Mouse (Mus musculus): ENCODE data around the gene Zmynd15. TPM values are rescaled to one million over a fixed set of nuclear protein-coding genes. Genes with fewer than 3 reads are reported as not detected.

The Zmynd15 gene
- polyA plus RNA-seq, 1 experiment from 2014 or later, result 0.59 TPM

DNA sequence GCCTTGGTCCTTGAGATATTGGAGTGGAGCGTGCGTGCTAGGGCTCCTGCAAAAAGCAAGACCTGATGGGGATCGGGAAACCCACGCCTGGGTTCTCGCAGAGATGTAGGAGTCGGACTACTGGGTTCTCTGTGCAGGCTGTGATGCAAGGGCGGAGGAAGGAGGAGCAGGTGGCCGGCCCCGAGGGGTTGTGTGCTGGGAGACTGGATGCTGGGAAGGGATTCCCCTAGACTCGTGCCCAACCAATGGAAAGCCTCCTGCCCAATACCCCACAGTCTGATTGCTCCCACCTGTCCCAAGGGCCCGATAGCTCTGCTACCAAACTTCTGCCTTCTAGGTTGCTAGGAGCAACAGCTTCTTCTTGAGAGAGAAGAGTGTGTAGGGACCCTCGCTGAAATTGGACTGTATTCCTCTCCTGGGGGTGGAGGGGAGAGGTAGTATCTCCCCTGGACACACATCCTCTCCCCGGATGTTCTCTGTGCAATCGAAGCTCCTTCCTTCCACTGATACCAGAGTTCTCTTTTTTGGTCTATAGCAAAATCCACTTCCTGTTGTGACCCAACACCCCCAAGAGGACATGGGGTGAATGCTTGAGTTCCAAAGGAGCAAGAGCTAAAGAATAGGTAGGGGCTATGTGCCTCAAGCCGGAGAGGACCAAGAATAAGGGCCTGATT lies 26.2 kb upstream of the Zmynd15 start:
- WGBS, result 7% methylated on average over 15 of the region's 15 CpGs
- peak overlapping the region; percentile 87 for H3K9ac ChIP-seq
- H3K36me3 ChIP-seq, result peaks cover 22% of the 10 kb centered on the region
- 0 out of 2 replicates have a peak, but pooled peaks have one; percentile 1 for ATAC-seq (ENCODE audit: insufficient number of reproducible peaks, insufficient read depth, low FRiP score, low TSS enrichment, low read depth)
- peaks cover 21% of the 10 kb centered on the region for H3K4me1 ChIP-seq
- no peaks in the 10 kb centered on the region for H3K27me3 ChIP-seq
- peak overlapping the region; percentile 75 for H3K4me3 ChIP-seq
- H3K27ac ChIP-seq, result peak overlapping the region; percentile 88
- no peaks in the 10 kb centered on the region for H3K9me3 ChIP-seq
- peak overlapping the region; percentile 70 for H3K4me2 ChIP-seq

DNA sequence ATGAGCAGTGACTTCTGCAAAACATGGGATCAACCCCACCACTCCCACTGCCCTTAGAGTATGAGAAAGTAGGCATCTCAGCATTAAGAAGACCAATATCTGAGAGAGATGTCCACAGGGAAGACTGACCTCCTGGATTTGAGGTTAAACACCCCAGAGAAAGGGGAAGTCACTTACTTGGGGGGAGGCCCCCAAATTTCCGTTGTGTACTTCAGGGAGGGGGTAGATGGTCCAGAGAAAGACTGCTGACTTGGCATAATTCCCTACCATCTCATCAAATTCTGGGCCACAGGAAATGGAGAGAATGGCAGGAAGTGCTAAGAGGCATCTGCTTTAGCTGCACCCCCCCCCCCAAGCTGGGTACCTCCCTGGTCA lies 25.7 kb upstream of the Zmynd15 start:
- no peaks in the 10 kb centered on the region for H3K9me3 ChIP-seq
- H3K27ac ChIP-seq, result no peak overlapping the region
- peaks cover 21% of the 10 kb centered on the region for H3K4me1 ChIP-seq
- H3K4me2 ChIP-seq, result peak overlapping the region; percentile 70
- H3K27me3 ChIP-seq, result no peaks in the 10 kb centered on the region
- 67% methylated on average over 1 of the region's 1 CpGs for WGBS
- peak overlapping the region; percentile 87 for H3K9ac ChIP-seq
- peaks cover 27% of the 10 kb centered on the region for H3K36me3 ChIP-seq
- H3K4me3 ChIP-seq, result peak overlapping the region; percentile 75
- ATAC-seq (ENCODE audit: insufficient number of reproducible peaks, insufficient read depth, low FRiP score, low TSS enrichment, low read depth), result no peak

DNA sequence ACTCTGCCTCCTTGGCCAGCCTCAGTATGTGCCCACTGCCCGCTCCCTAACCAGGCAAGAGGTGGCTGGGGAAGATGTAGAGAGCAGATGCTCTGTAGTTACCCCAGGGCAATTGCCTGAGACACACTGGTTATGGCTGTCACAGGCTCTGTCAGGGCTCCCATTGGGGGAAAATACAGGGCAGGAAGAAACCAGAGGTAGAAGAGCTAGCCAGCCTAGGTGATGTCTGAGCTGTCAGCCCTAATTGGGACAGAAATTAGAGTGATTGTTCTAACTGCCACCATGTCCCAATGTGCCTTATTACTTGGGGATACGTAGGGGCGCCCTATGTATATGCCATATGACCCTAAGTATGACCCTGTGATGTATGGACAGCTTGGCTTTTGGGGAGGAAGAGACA lies 25.3 kb upstream of the Zmynd15 start:
- no peaks in the 10 kb centered on the region for H3K9me3 ChIP-seq
- peak overlapping the region; percentile 70 for H3K4me2 ChIP-seq
- H3K4me3 ChIP-seq, result peak overlapping the region; percentile 75; the same call in 1 of the 2 replicates
- H3K27me3 ChIP-seq, result no peaks in the 10 kb centered on the region
- ATAC-seq (ENCODE audit: insufficient number of reproducible peaks, insufficient read depth, low FRiP score, low TSS enrichment, low read depth), result no peak
- 93% methylated on average over 3 of the region's 3 CpGs for whole genome bisulfite sequencing
- peaks cover 29% of the 10 kb centered on the region for H3K36me3 ChIP-seq
- no peak overlapping the region for H3K27ac ChIP-seq
- peak overlapping the region; percentile 87; the same call in 1 of the 2 replicates for H3K9ac ChIP-seq
- H3K4me1 ChIP-seq, result peaks cover 21% of the 10 kb centered on the region

DNA sequence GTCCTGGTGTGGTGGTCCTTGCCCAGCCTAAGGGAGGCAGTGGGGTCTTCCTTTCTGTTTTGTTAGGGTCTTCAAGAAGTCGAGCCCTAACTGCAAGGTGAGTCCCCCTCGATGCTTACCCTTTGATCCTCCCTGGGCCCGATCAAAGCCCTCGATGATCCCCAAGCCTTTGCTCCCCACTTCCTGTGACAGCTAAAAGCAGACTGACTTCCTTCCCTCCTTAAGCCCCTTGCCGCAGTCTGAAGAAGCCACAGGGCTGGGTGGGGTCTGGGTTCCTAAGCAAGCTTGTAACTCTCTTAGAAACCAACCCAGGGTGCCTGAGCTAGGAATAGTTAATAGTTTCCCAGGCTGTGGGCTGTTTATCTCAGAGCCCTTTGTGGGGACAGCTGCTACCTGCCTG lies 23.8 kb upstream of the Zmynd15 start:
- Histone ChIP-seq H3K9ac (no peak overlapping the region), H3K36me3 (peaks cover 45% of the 10 kb centered on the region)

DNA sequence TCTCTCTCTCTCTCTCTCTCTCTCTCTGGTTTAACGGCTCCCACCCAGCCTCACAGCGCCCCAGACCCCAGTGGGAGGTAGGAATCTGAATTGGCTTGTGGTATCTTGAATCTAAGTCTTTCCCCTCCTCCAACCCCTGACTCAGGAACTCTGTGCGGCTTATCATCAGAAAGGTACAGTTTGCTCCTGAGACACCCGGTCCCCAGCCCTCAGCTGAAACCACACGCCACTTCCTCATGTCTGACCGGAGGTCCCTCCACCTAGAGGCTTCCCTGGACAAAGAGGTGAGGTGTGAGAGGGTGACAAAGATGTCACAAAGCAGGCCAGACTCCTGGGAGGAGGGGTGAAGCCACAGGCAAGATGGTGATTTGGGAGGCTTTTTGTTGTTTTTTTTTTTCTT lies 21.8 kb upstream of the Zmynd15 start:
- no peaks in the 10 kb centered on the region for H3K27me3 ChIP-seq
- 79% methylated on average over 6 of the region's 6 CpGs for WGBS
- no peak overlapping the region for H3K4me2 ChIP-seq
- peaks cover 52% of the 10 kb centered on the region for H3K36me3 ChIP-seq
- H3K27ac ChIP-seq, result no peak overlapping the region
- ATAC-seq (ENCODE audit: insufficient number of reproducible peaks, insufficient read depth, low FRiP score, low TSS enrichment, low read depth), result no peak
- peaks cover 18% of the 10 kb centered on the region for H3K4me1 ChIP-seq
- no peaks in the 10 kb centered on the region for H3K9me3 ChIP-seq
- H3K9ac ChIP-seq, result no peak overlapping the region
- H3K4me3 ChIP-seq, result no peak overlapping the region

More for the DNA sequence above, 23.8 kb upstream of the Zmynd15 start:
- WGBS, result 63% methylated on average over 5 of the region's 5 CpGs
- Histone ChIP-seq H3K4me2 (no peak overlapping the region), H3K9me3 (no peaks in the 10 kb centered on the region), H3K27ac (no peak overlapping the region), H3K4me3 (no peak overlapping the region), H3K27me3 (no peaks in the 10 kb centered on the region), H3K4me1 (peaks cover 21% of the 10 kb centered on the region)
- ATAC-seq (ENCODE audit: insufficient number of reproducible peaks, insufficient read depth, low FRiP score, low TSS enrichment, low read depth), result no peak

DNA sequence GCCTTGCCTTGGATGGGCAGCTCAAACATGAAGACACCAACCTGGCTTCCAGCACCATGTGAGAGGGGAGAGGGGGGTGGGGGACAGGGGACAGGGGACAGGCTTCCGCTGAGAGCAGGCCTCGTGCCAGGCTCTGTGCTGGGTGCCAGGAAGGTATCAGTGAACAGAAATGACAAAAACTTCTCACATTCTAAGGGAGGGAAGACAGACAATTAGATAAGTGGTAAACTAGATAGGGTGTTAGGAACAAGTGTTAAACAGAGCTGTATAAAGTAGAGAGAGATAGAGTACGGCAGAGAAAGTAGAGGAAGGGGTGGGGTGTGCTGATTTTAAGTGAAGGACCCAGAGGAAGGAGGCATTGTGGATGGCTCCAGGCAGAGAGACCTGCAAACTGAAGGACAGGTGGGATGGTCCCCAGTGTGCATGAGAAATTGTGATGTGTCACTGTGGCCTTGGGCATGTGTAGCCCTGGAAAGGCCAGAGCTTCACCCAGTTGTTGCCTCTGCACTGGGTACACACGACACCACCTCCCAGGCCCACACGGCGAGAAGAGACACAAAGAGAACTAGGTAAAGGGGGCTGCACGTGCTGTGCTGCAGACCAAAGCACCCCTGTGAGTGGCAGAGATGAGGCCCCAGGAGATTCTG lies 20.4 kb upstream of the Zmynd15 start:
- H3K9me3 ChIP-seq, result no peaks in the 10 kb centered on the region
- no peak overlapping the region for H3K4me2 ChIP-seq
- WGBS, result 80% methylated on average over 7 of the region's 7 CpGs
- H3K4me3 ChIP-seq, result no peak overlapping the region
- no peaks in the 10 kb centered on the region for H3K27me3 ChIP-seq
- H3K9ac ChIP-seq, result no peak overlapping the region
- peaks cover 52% of the 10 kb centered on the region for H3K36me3 ChIP-seq
- H3K27ac ChIP-seq, result no peak overlapping the region
- H3K4me1 ChIP-seq, result peaks cover 7% of the 10 kb centered on the region
- ATAC-seq (ENCODE audit: insufficient number of reproducible peaks, insufficient read depth, low FRiP score, low TSS enrichment, low read depth), result no peak

DNA sequence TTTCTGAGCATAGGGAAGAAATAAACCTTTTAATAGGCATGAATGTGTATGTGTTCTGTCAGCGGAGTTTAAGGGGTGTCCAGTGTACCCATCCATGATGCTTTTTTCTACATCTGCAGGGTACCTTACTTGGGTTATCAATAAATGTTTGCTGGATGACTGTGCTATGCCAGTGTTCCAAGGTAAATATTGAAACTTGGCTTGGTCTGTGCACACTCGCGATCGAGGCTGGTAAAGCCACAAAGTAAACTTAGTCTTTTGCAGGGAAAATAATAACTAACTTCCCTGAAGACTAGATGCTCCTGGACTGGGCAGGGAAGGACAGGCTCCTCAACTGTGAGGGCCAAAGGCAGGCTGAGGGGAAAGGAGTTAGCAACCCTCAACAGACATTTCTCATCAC lies 18.6 kb upstream of the Zmynd15 start:
- no peak overlapping the region for H3K4me2 ChIP-seq
- H3K9ac ChIP-seq, result no peak overlapping the region
- H3K9me3 ChIP-seq, result no peaks in the 10 kb centered on the region
- H3K27ac ChIP-seq, result no peak overlapping the region
- H3K4me3 ChIP-seq, result no peak overlapping the region
- WGBS, result 96% methylated on average over 4 of the region's 4 CpGs
- no peak for ATAC-seq (ENCODE audit: insufficient number of reproducible peaks, insufficient read depth, low FRiP score, low TSS enrichment, low read depth)
- H3K36me3 ChIP-seq, result peaks cover 52% of the 10 kb centered on the region
- no peaks in the 10 kb centered on the region for H3K27me3 ChIP-seq
- H3K4me1 ChIP-seq, result no peaks in the 10 kb centered on the region

DNA sequence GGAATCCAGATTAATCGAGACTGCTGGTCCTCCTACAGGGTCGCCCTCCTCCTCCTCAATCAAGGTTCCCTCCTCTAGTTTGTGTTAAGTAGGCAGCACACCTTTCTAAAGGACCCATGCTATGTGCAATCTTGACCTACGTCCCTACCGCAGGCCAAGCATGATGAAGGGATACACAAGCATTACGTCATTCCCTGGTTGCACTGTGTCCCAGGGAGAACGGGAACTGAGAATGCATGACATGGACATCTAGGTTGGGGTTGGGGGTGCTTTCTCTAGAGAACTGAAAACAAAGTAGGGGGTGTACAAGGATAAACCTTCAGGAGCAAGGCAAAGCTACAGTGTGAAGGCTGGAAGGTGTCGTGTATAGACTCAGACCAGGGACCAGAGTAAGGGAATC lies 17.4 kb upstream of the Zmynd15 start:
- Histone ChIP-seq H3K4me2 (no peak overlapping the region), H3K9ac (no peak overlapping the region), H3K27me3 (no peaks in the 10 kb centered on the region), H3K36me3 (peaks cover 42% of the 10 kb centered on the region), H3K4me1 (no peaks in the 10 kb centered on the region), H3K27ac (no peak overlapping the region), H3K9me3 (no peaks in the 10 kb centered on the region), H3K4me3 (no peak overlapping the region)
- no peak for ATAC-seq (ENCODE audit: insufficient number of reproducible peaks, insufficient read depth, low FRiP score, low TSS enrichment, low read depth)
- 91% methylated on average over 7 of the region's 7 CpGs for WGBS

DNA sequence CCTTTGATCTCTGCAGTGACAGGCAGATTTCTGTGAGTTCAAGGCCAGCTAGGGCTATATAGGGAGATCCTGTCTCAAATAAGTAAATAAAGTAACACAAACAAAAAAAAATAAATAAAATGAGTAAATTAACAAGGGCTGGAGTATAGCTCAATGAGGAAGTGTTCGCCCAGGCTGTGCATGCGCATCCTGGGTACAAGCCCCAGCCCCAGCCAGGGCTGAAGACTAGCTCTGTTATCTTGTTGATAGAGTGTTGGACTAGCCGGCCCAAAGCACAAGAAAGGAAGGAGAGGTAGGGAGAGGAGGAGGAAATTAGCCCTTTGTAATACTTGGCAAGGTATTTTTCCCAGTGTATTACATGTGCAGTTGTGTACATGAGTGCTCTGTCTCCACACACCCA lies 15.3 kb upstream of the Zmynd15 start:
- no peaks in the 10 kb centered on the region for H3K4me1 ChIP-seq
- 86% methylated on average over 3 of the region's 3 CpGs for WGBS
- no peak overlapping the region for H3K4me2 ChIP-seq
- H3K9me3 ChIP-seq, result no peaks in the 10 kb centered on the region
- H3K27me3 ChIP-seq, result no peaks in the 10 kb centered on the region
- no peak overlapping the region for H3K9ac ChIP-seq
- ATAC-seq (ENCODE audit: insufficient number of reproducible peaks, insufficient read depth, low FRiP score, low TSS enrichment, low read depth), result no peak
- no peak overlapping the region for H3K4me3 ChIP-seq
- no peak overlapping the region for H3K27ac ChIP-seq
- peaks cover 22% of the 10 kb centered on the region for H3K36me3 ChIP-seq

DNA sequence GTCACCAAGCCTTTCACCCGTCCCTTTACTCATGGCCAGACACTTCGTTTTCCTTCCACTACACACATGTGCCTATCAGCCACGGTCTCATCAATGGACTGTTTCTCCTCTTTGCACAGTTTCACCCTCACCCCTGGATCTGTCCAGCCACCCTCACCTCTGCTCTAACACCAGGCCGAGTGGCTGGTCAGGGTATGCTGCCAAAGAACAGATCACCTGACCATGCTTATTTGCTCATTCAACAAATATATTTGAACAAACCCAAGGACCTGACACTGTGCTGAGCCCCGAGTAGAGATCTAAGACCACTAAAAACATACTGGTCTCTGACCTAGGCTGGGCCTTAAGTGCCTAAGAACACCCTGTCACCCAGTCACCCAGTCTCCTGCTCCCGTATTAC lies 14.6 kb upstream of the Zmynd15 start:
- no peak overlapping the region for H3K9ac ChIP-seq
- H3K27me3 ChIP-seq, result no peaks in the 10 kb centered on the region
- H3K9me3 ChIP-seq, result no peaks in the 10 kb centered on the region
- 76% methylated on average over 6 of the region's 6 CpGs for WGBS
- H3K27ac ChIP-seq, result no peak overlapping the region
- ATAC-seq (ENCODE audit: insufficient number of reproducible peaks, insufficient read depth, low FRiP score, low TSS enrichment, low read depth), result no peak
- H3K4me1 ChIP-seq, result no peaks in the 10 kb centered on the region
- H3K36me3 ChIP-seq, result peaks cover 15% of the 10 kb centered on the region
- H3K4me3 ChIP-seq, result no peak overlapping the region
- H3K4me2 ChIP-seq, result no peak overlapping the region

DNA sequence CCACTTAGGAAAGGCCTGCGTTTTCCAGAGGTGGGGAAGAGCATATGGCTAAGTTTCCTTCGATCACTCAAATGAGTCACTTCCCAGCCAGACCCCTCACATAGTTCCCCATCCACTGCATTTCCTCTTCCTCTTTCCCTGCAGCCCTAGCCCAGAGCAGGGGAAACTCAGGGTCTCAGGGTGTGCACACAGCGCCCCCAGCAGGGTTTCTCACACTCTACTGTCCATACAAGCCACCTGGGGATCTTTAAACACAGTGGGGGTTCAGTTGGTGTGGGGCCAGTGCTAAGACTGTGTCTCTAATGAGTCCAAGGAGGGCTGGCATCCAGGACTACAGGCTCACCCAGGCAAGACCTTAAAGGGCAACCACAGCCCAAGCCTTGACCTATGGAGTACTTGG lies 12.5 kb upstream of the Zmynd15 start:
- Histone ChIP-seq H3K27ac (no peak overlapping the region), H3K4me3 (no peak overlapping the region), H3K9me3 (no peaks in the 10 kb centered on the region), H3K9ac (no peak overlapping the region), H3K27me3 (no peaks in the 10 kb centered on the region), H3K36me3 (no peaks in the 10 kb centered on the region), H3K4me2 (no peak overlapping the region), H3K4me1 (no peaks in the 10 kb centered on the region)
- 52% methylated on average over 3 of the region's 3 CpGs for WGBS
- ATAC-seq (ENCODE audit: insufficient number of reproducible peaks, insufficient read depth, low FRiP score, low TSS enrichment, low read depth), result no peak

DNA sequence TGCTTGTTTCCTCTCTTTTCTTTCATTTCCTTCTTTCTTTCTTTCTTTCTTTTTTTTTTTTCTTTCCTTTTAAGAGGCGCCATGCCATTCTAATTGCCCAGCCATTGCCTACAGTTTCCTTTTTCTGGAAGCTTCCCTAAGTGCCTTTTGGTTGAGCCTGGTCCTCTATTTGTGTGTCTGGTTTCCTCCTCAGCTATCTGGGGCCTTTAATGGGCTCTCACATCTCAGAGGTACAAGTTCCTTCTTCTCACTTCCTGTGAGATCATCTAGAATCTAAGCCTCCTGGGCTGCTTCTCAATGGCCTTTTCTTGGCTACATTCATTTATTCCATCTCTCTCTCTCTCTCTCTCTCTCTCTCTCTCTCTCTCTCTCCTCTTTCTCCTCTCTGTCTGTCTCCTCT lies 11.9 kb upstream of the Zmynd15 start:
- peaks cover under 1% of the 10 kb centered on the region for H3K4me1 ChIP-seq
- no peak overlapping the region for H3K9ac ChIP-seq
- 73% methylated on average over 1 of the region's 1 CpGs for WGBS
- ATAC-seq (ENCODE audit: insufficient number of reproducible peaks, insufficient read depth, low FRiP score, low TSS enrichment, low read depth), result no peak
- H3K4me2 ChIP-seq, result no peak overlapping the region
- no peak overlapping the region for H3K4me3 ChIP-seq
- no peak overlapping the region for H3K27ac ChIP-seq
- no peaks in the 10 kb centered on the region for H3K36me3 ChIP-seq
- no peaks in the 10 kb centered on the region for H3K9me3 ChIP-seq
- no peaks in the 10 kb centered on the region for H3K27me3 ChIP-seq

All from embryonic facial prominence, embryonic 13.5 days (tissue).